Mouse (Mus musculus): ENCODE data around the gene Mdk. TPM values are rescaled to one million over a fixed set of nuclear protein-coding genes. Genes with fewer than 3 reads are reported as not detected.

The Mdk gene
- polyA plus RNA-seq, 1 experiment from 2014 or later: 128 TPM

GRCm38 (mm10) chr2:91959544-91960410 lies 27.7 kb upstream of the Mdk start:
- Histone ChIP-seq H3K27me3 (replicated peaks; ENCODE audit: control insufficient read depth, insufficient read depth, low read length) (no peaks in the 10 kb centered on the region), H3K27ac (ENCODE audit: low read depth, low read length) (peak overlapping the region; percentile 35; the same call in 1 of the 2 replicates), H3K4me3 (ENCODE audit: low read depth, low read length) (no peak overlapping the region), H3K36me3 (ENCODE audit: control insufficient read depth, insufficient read depth) (no peaks in the 10 kb centered on the region; the same call in 1 of the 2 replicates), H3K4me2 (replicated peaks; ENCODE audit: low read depth) (peak overlapping the region; percentile 30; the same call in 1 of the 2 replicates), H3K4me1 (replicated peaks; ENCODE audit: control insufficient read depth, insufficient read depth, low read length) (peaks cover 26% of the 10 kb centered on the region; the same call in 1 of the 2 replicates), H3K9ac (ENCODE audit: low read depth, low read length) (0 out of 2 replicates have a peak overlapping the region, but pooled peaks have one; percentile 17), H3K9me3 (ENCODE audit: control insufficient read depth) (no peaks in the 10 kb centered on the region)
- 55% methylated on average over 11 of the region's 11 CpGs for WGBS
- no peak for ATAC-seq
- TF ChIP-seq CTCF (IDR thresholded peaks at IDR 0.05; ENCODE audit: low read depth): no peak

- Histone ChIP-seq H3K9ac (ENCODE audit: low read depth, low read length) (0 out of 2 replicates have a peak overlapping the region, but pooled peaks have one; percentile 17), H3K36me3 (ENCODE audit: control insufficient read depth, insufficient read depth) (no peaks in the 10 kb centered on the region; the same call in 1 of the 2 replicates), H3K27me3 (replicated peaks; ENCODE audit: control insufficient read depth, insufficient read depth, low read length) (no peaks in the 10 kb centered on the region), H3K4me3 (ENCODE audit: low read depth, low read length) (no peak overlapping the region), H3K4me2 (replicated peaks; ENCODE audit: low read depth) (peak overlapping the region; percentile 30; the same call in 1 of the 2 replicates), H3K9me3 (ENCODE audit: control insufficient read depth) (no peaks in the 10 kb centered on the region), H3K4me1 (replicated peaks; ENCODE audit: control insufficient read depth, insufficient read depth, low read length) (peaks cover 23% of the 10 kb centered on the region; the same call in 1 of the 2 replicates), H3K27ac (ENCODE audit: low read depth, low read length) (no peak overlapping the region; the same call in 1 of the 2 replicates)
- ATAC-seq: no peak
- peak; percentile 85 for TF ChIP-seq CTCF (IDR thresholded peaks at IDR 0.05; ENCODE audit: low read depth)
- WGBS: 32% methylated on average over 10 of the region's 10 CpGs
Measured at GRCm38 (mm10) chr2:91958701-91959457, 26.8 kb upstream of the Mdk start.

DNA sequence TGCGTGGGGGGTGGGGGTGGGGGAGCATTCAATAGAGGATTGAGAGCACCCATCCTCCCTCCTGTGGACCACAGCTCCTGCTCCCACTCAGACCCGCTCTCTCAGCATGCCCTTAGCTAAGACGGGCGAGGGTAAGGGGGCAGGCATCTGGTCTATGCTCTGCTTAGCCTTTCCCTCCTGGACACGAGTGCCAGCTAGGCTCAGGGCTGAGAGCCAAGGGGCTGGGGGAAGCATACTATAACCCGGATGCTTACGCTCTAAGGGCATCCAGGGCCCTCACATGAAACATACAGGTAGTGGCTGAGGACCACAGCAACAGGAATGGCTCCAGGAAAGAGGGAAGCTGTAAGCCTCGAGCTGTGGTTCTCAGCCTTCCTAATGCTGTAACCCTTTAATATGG lies 26.0 kb upstream of the Mdk start:
- Histone ChIP-seq H3K4me1 (replicated peaks; ENCODE audit: control insufficient read depth, insufficient read depth, low read length) (peaks cover 23% of the 10 kb centered on the region; the same call in 1 of the 2 replicates), H3K9ac (ENCODE audit: low read depth, low read length) (no peak overlapping the region), H3K27me3 (replicated peaks; ENCODE audit: control insufficient read depth, insufficient read depth, low read length) (no peaks in the 10 kb centered on the region), H3K9me3 (ENCODE audit: control insufficient read depth) (no peaks in the 10 kb centered on the region), H3K27ac (ENCODE audit: low read depth, low read length) (no peak overlapping the region), H3K4me3 (ENCODE audit: low read depth, low read length) (no peak overlapping the region), H3K4me2 (replicated peaks; ENCODE audit: low read depth) (no peak overlapping the region), H3K36me3 (ENCODE audit: control insufficient read depth, insufficient read depth) (no peaks in the 10 kb centered on the region; the same call in 1 of the 2 replicates)
- 80% methylated on average over 8 of the region's 8 CpGs for WGBS
- TF ChIP-seq CTCF (IDR thresholded peaks at IDR 0.05; ENCODE audit: low read depth): no peak
- ATAC-seq: no peak

- Histone ChIP-seq H3K36me3 (ENCODE audit: control insufficient read depth, insufficient read depth) (no peaks in the 10 kb centered on the region; the same call in 1 of the 2 replicates), H3K27me3 (replicated peaks; ENCODE audit: control insufficient read depth, insufficient read depth, low read length) (no peaks in the 10 kb centered on the region), H3K9ac (ENCODE audit: low read depth, low read length) (no peak overlapping the region), H3K9me3 (ENCODE audit: control insufficient read depth) (no peaks in the 10 kb centered on the region), H3K4me1 (replicated peaks; ENCODE audit: control insufficient read depth, insufficient read depth, low read length) (peaks cover 23% of the 10 kb centered on the region; the same call in 1 of the 2 replicates), H3K27ac (ENCODE audit: low read depth, low read length) (peak overlapping the region; percentile 7; the same call in 1 of the 2 replicates), H3K4me3 (ENCODE audit: low read depth, low read length) (no peak overlapping the region), H3K4me2 (replicated peaks; ENCODE audit: low read depth) (peak overlapping the region; percentile 24; the same call in 1 of the 2 replicates)
- no peak for TF ChIP-seq CTCF (IDR thresholded peaks at IDR 0.05; ENCODE audit: low read depth)
- no peak for ATAC-seq
- WGBS: 11% methylated on average over 4 of the region's 4 CpGs
Measured at GRCm38 (mm10) chr2:91957096-91957495, 25.0 kb upstream of the Mdk start.

DNA sequence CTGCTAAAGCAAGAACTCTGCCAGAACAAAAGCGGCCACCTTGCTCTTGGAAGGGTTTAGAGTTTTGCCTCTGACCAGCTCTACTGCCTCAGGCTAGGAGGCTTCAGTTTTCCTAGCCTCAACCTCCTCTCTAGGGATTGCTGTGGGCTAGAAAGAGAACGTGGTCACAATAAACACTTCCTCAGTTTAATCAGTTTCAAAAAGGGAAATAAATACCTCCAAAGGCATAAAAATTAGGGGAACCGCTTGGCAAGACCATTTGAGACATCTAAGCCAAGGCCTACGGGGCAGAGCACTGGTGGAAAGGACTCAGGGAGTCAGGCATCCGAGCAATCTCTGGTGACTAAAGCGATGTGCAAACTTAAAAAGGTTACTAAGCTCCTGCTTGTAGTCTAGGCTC lies 23.8 kb upstream of the Mdk start:
- no peaks in the 10 kb centered on the region; the same call in 1 of the 2 replicates for H3K36me3 ChIP-seq (ENCODE audit: control insufficient read depth, insufficient read depth)

More for the DNA sequence above, 23.8 kb upstream of the Mdk start:
- no peak for TF ChIP-seq CTCF (IDR thresholded peaks at IDR 0.05; ENCODE audit: low read depth)
- no peak for ATAC-seq
- Histone ChIP-seq H3K9me3 (ENCODE audit: control insufficient read depth) (no peaks in the 10 kb centered on the region), H3K4me2 (replicated peaks; ENCODE audit: low read depth) (no peak overlapping the region), H3K4me3 (ENCODE audit: low read depth, low read length) (no peak overlapping the region), H3K27ac (ENCODE audit: low read depth, low read length) (no peak overlapping the region), H3K27me3 (replicated peaks; ENCODE audit: control insufficient read depth, insufficient read depth, low read length) (no peaks in the 10 kb centered on the region), H3K4me1 (replicated peaks; ENCODE audit: control insufficient read depth, insufficient read depth, low read length) (peaks cover 18% of the 10 kb centered on the region; the same call in 1 of the 2 replicates), H3K9ac (ENCODE audit: low read depth, low read length) (no peak overlapping the region)
- 82% methylated on average over 6 of the region's 6 CpGs for WGBS

Measured in intestine, postnatal 0 days (tissue).